Mouse (Mus musculus) stomach, embryonic 14.5 days (tissue): ENCODE measurements around the gene Mical3. TPM values are rescaled to one million over a fixed set of nuclear protein-coding genes. Genes with fewer than 3 reads are reported as not detected.
A peak's percentile ranks its signal among the peaks of the same experiment; 100 is the strongest.

ENCODE experiments used
- ATAC-seq: fragments of 200-750 bp; cut with Nextera tagmentation; 2 replicates; pipeline ENCODE4 v1.8.0; 2017; ENCODE audit warnings: low read depth, moderate TSS enrichment; ENCODE audit not compliant: insufficient number of reproducible peaks, insufficient read depth, low FRiP score
- H3K27ac ChIP-seq: fragments of 300-500 bp; sonication (generic); 2 replicates; pipeline ENCODE4 v1.5.1; 2014; ENCODE audit warnings: mild to moderate bottlenecking, low read length, moderate library complexity, mixed read lengths
- H3K27me3 ChIP-seq: fragments of 300-500 bp; sonication (generic); 2 replicates; pipeline ENCODE4 v1.6.1; 2014; ENCODE audit warnings: low read length, control low read depth, mixed read lengths; ENCODE audit not compliant: control insufficient read depth, insufficient read depth
- H3K36me3 ChIP-seq: fragments of 300-500 bp; sonication (generic); 2 replicates; pipeline ENCODE4 v1.6.1; 2014; ENCODE audit warnings: mild to moderate bottlenecking, control low read depth, low read length, moderate library complexity, mixed read lengths; ENCODE audit not compliant: control insufficient read depth, insufficient read depth
- H3K4me1 ChIP-seq: fragments of 300-500 bp; sonication (generic); 2 replicates; pipeline ENCODE4 v1.6.1; 2014; ENCODE audit warnings: low read length, control low read depth, mixed read lengths; ENCODE audit not compliant: control insufficient read depth, insufficient read depth
- H3K4me2 ChIP-seq: fragments of 300-500 bp; sonication (generic); replicated peaks from 2 replicates; pipeline ENCODE4 v1.6.1; 2014; ENCODE audit warnings: low read depth, low read length, control low read depth
- H3K4me3 ChIP-seq: fragments of 300-500 bp; sonication (generic); 2 replicates; pipeline ENCODE4 v1.5.1; 2014; ENCODE audit warnings: low read depth, low read length, control low read depth
- H3K9ac ChIP-seq: fragments of 300-500 bp; sonication (generic); replicated peaks from 2 replicates; pipeline ENCODE4 v1.6.1; 2014; ENCODE audit warnings: low read depth, mild to moderate bottlenecking, control low read depth, low read length, moderate library complexity, mixed read lengths
- H3K9me3 ChIP-seq: fragments of 300-500 bp; sonication (generic); 2 replicates; pipeline ENCODE4 v1.6.1; 2016; ENCODE audit warnings: low read depth, low read length, control low read depth; ENCODE audit not compliant: control insufficient read depth
- WGBS: fragments of 180-500 bp; shearing (Covaris S2); extraction: QIAGEN DNeasy Blood & Tissue Kit; methylation state at CpG from one replicate; pipeline ENCODE4 v1.1.7; 2014; 5-methylcytosine and 5-hydroxymethylcytosine counted together
- polyA plus RNA-seq: library from polyadenylated mRNA; unstranded; fragments of >200 nt; fragmentation: Nextera tagmentation; extraction: Ambion mirVana; gene quantifications from 2 replicates; pipeline ENCODE4 v1.2.1, GENCODE M21; 2014

Mical3 gene
- polyA plus RNA-seq, 1 experiment from 2014 or later: 24.8 TPM

DNA sequence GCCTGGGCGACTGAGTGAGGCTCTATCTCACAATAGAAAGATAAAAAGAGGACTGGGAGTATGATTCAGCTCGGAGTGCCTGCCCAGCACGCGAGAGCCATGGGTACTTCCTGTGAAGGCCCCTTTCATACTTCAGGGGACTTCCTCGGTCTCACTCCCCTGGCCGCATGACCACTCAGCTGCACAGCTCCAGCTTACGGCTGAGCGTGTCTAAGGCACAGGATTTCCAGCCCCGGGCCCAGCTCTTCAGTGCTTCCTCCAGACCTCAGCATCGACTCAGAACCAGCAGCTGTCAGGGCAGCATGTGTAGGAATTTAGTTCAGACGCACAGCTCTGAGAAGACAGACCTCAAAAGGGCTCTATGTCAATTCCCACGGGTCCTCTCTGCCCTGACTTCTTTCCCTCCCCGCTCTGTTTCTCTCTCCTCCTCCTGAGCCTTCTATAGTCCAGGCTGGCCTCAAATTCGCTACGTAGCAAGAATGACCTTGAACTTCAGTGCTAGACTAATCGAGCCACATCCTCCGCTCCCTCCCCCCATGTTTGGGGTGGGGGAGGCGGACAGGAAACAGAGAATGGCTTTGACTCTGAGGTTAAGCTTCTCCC, 152.7 kb downstream of the Mical3 start:
- Histone ChIP-seq H3K9me3 (no peaks in the 10 kb centered on the region), H3K9ac (no peak overlapping the region), H3K27ac (peak overlapping the region; percentile 55; the same call in 1 of the 2 replicates), H3K4me3 (no peak overlapping the region), H3K36me3 (no peaks in the 10 kb centered on the region; the same call in 1 of the 2 replicates), H3K4me2 (no peak overlapping the region), H3K27me3 (no peaks in the 10 kb centered on the region), H3K4me1 (0 out of 2 replicates have a peak, but pooled peaks cover 4% of the 10 kb centered on the region)
- no peak for ATAC-seq
- 44% methylated on average over 18 of the region's 18 CpGs for WGBS

DNA sequence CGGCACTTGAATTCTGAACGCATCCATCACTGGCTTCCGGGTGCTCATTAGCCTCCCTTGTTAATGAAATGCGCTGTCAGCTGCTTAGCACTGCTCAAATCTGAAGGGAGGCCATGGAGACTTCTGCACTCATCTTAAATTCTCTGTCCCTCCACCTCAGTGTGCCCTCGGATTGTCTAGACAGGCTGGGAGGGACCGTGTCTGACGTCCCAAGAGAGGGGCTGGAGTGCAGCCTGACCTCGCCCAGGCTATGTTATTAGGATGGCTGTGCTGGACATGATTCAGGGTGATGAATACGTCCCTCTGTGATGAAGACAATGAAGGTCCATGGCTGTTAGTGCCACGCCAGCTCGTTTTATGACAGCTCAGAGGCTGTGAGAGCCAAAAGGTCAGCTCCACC, 153.8 kb downstream of the Mical3 start:
- no peak for ATAC-seq
- Histone ChIP-seq H3K27me3 (no peaks in the 10 kb centered on the region), H3K36me3 (peaks cover 3% of the 10 kb centered on the region; the same call in 1 of the 2 replicates), H3K4me1 (0 out of 2 replicates have a peak, but pooled peaks cover 4% of the 10 kb centered on the region), H3K4me2 (no peak overlapping the region), H3K4me3 (no peak overlapping the region), H3K9ac (no peak overlapping the region), H3K9me3 (no peaks in the 10 kb centered on the region), H3K27ac (no peak overlapping the region)
- WGBS: 64% methylated on average over 11 of the region's 11 CpGs

DNA sequence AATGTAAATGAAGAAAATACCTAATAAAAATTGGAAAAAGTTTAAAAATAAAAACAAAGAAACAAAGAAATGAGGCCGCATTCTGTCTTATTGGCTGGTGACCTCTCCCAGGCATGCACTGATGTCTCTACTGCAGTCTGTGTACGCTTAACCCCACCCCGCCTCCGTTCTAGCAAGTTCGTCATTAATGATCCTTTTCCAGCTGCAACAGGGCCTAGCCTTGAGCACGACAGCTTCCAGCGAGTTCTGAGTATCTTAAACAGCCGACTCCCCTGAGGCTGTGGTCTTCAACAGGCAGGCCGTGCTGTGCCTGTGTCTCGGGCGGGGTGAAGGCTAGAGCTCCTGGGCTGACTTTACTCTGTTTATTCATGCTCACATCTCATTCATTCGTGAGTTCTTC, 154.7 kb downstream of the Mical3 start:
- 0 out of 2 replicates have a peak, but pooled peaks cover 4% of the 10 kb centered on the region for H3K4me1 ChIP-seq
- peaks cover 6% of the 10 kb centered on the region; the same call in 1 of the 2 replicates for H3K36me3 ChIP-seq
- no peak overlapping the region for H3K27ac ChIP-seq
- H3K9me3 ChIP-seq: no peaks in the 10 kb centered on the region
- 58% methylated on average over 12 of the region's 12 CpGs for WGBS
- no peak for ATAC-seq
- H3K4me3 ChIP-seq: no peak overlapping the region
- no peaks in the 10 kb centered on the region for H3K27me3 ChIP-seq
- no peak overlapping the region for H3K4me2 ChIP-seq
- no peak overlapping the region for H3K9ac ChIP-seq

DNA sequence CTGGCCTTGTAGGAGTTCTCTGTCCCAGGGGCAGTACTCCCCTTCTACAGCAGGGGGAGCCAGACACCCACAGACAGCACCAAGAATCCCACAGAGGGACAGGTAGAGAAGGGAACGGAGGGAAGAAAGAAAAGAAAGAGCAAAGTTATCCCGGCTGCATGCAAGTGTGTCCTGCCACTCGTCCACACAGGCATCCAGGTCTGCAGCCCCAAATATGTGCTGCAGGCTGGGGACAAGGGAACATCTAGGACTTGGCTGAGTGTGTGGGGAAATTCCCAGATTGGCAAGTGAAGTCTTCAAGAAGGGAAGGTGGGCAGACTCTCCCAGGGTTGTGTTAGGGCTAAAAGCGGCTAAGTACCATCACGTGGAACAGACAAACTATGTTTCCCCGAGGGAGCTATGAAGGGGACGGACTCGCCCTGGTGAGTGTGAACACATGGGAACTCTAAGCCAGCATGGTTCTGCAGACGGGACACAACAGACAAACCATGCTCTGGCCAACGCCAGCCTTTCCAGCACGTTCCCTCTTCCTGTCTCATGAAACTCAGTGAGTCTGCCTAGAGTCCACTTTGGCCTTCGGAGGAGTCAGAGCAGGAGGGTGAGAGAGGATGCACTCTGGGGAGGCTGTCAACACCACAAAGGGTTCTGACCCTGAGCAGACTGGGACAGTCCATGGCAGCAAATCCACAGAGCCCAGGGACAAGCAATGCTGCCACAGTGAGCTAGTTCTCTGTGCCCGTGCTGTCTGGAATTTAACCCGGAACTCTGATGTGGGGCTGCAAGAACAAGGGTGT, 158.8 kb downstream of the Mical3 start:
- Histone ChIP-seq H3K4me2 (no peak overlapping the region), H3K27ac (no peak overlapping the region), H3K36me3 (peaks cover 15% of the 10 kb centered on the region), H3K9me3 (no peaks in the 10 kb centered on the region), H3K4me1 (no peaks in the 10 kb centered on the region), H3K27me3 (no peaks in the 10 kb centered on the region), H3K9ac (no peak overlapping the region), H3K4me3 (no peak overlapping the region)
- peak; percentile 49 for ATAC-seq
- WGBS: 67% methylated on average over 14 of the region's 14 CpGs

DNA sequence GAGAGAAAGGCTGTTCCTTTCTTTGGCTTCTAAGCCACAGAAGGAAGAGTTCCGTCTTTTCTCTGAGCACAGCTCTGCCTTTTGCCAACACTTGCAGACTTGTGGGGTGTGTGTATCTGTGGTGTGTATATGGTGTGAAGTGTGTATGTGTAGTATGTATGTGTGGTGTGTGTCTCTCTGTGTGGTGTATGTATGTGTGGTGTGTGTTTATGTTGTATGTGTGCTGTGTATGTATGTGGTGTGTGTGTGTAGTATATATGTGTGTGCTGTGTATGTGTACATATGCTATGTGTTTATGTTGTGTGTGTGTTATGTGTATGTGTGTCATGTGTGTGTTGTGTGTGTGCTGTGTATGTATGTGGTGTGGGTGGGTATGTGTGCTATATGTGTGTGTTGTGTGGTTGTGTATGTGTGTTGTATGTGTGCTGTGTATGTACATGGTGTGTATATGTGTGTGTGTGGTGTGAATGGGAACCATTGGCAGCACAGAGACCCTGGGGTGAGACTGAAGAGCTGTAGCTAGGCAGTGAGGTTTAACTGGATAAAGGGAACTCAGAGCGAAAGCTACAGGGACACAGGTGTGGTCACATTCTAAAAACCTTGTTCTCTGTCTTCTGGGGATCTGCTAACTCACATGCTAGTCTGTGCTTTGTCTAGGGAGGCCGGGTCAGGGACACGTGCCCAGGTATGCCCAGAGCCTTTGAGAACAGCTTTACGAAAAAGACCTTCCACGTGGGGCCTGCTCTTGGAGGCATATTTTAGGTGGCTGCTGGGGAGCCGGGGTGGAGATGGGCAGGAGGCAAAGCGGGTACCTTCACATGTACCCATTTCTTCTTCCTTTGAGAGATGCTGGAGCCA, 159.6 kb downstream of the Mical3 start:
- ATAC-seq: no peak
- no peak overlapping the region for H3K4me3 ChIP-seq
- WGBS: 68% methylated on average over 8 of the region's 8 CpGs
- no peaks in the 10 kb centered on the region for H3K9me3 ChIP-seq
- no peak overlapping the region for H3K27ac ChIP-seq
- H3K4me1 ChIP-seq: no peaks in the 10 kb centered on the region
- peaks cover 15% of the 10 kb centered on the region for H3K36me3 ChIP-seq
- H3K4me2 ChIP-seq: no peak overlapping the region
- no peaks in the 10 kb centered on the region for H3K27me3 ChIP-seq
- H3K9ac ChIP-seq: no peak overlapping the region

DNA sequence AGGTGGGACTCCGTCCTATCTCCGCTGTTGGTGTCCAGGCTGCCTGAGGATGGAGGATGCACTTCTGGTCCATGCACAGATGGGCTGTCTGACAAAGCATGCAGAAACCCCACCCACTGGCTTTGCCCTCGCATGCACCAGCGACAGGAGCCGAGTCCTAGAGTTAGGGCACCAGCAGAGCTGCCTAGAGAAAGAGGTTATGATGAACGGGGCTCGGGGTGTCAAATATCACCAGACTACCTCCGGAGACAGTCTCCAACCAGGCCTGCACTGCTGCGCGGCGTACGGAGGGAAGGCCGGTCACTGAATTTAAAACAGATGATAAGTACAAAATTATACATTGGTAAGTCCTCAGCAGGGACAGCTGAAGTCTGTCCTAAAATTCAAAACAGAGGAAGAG, 165.0 kb downstream of the Mical3 start:
- Histone ChIP-seq H3K27ac (no peak overlapping the region), H3K9ac (no peak overlapping the region), H3K4me1 (no peaks in the 10 kb centered on the region), H3K9me3 (no peaks in the 10 kb centered on the region), H3K36me3 (peaks cover 6% of the 10 kb centered on the region), H3K27me3 (no peaks in the 10 kb centered on the region), H3K4me3 (no peak overlapping the region), H3K4me2 (no peak overlapping the region)
- ATAC-seq: no peak
- WGBS: 46% methylated on average over 13 of the region's 13 CpGs

DNA sequence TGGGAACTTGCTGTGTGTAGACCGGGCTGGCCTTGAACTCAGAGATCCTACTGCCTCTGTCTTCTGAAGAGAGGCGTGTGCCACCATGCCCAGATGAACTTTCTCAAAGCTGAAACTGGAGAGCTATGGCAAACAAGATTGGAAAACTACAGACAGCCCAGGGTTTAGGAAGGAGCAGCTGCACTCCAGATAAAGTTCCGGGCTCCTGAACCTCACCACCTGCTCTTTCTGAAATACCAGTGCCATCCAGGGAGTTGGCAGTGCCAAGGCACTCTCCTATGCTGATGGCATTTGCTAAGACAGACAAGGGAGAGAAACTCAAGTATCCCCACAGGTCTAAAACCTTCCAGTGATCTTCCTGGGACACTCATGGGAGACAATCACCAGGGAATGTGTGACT, 166.6 kb downstream of the Mical3 start:
- Histone ChIP-seq H3K4me3 (no peak overlapping the region), H3K4me1 (no peaks in the 10 kb centered on the region), H3K9me3 (no peaks in the 10 kb centered on the region), H3K4me2 (no peak overlapping the region), H3K36me3 (peaks cover 2% of the 10 kb centered on the region), H3K9ac (no peak overlapping the region), H3K27me3 (no peaks in the 10 kb centered on the region), H3K27ac (no peak overlapping the region)
- WGBS: 92% methylated on average over 3 of the region's 3 CpGs
- no peak for ATAC-seq

DNA sequence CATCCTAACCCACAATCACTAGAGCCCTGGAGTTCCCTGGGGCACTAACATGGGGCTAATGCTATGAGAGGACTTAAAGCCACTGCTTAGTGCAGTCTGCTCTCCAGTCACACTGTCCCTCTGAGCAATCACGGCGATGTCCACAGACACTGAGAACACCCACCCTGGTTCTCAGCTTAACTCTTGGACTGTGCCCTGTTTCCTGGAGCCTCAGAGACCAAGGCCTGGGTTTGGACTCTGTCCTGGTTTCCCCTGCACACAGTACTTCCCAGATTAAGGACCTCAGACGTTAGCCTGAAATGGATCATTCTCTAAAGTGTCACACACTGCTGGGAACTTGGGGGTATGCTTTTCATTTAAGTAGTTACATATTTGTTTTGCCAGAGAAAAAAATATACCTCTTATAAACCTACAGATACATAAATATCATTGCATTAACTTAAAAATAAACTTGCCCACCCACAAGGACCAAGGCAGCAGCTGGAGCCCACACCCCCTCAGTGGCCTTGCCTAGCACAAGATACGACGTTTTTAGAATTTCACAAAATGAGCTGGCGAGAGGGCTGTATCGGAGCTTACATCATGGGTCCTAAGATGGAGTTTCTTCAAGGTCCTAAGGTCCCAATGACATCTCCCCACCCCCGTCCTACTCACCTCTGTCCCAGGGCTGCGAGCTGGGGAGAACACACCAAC, 170.3 kb downstream of the Mical3 start:
- whole genome bisulfite sequencing: 86% methylated on average over 9 of the region's 9 CpGs
- Histone ChIP-seq H3K9ac (no peak overlapping the region), H3K9me3 (no peaks in the 10 kb centered on the region), H3K27me3 (no peaks in the 10 kb centered on the region), H3K4me2 (no peak overlapping the region), H3K36me3 (peaks cover 13% of the 10 kb centered on the region), H3K4me1 (no peaks in the 10 kb centered on the region), H3K4me3 (no peak overlapping the region), H3K27ac (no peak overlapping the region)
- ATAC-seq: no peak
